Mouse (Mus musculus) CH12F3 (cell line): ENCODE measurements around the gene Atoh1.

Source experiments
- in situ Hi-C: fragments of 300-500 bp; cut with MboI; formaldehyde crosslinking; loops from 2 replicates; pipeline ENCODE4 v1.14.3; 2020; ENCODE audit warnings: low sequenced_read_pairs

The Atoh1 gene

DNA sequence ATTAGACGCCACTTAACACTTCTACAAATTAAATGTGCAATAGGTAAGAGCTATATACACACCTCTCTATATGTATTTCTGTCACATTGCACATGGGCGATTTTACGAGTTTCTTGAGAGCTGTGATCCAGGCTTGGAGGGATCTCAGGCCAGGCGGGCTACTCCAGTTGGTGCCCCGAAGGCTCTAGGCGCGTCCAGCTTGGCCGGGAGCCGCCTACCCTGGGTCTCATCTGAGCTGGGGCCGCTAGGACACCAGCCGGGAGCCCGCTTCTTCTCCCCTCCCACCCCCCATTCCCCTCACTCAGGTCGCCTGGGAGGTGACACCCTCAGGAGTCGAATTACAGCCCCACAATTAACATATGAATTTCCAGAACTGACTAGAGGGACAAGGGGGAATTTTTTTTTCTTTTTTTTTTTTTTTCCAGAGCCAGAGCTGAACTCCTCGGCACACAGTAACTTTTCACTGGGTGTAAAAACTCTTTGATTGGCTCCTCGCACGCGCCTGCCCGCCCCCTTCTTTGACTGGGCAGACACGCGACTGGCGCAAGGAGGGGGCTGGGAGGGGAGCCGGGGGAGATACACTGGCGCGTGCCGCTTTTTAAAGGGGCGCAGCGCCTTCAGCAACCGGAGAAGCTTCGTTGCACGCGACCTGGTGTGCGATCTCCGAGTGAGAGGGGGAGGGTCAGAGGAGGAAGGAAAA lies at the start of gene Atoh1:
Atoh1 (plus strand) TSS at position 627 of the 700 bp plus-strand sequence.
- in situ Hi-C loops = no loop called here

DNA sequence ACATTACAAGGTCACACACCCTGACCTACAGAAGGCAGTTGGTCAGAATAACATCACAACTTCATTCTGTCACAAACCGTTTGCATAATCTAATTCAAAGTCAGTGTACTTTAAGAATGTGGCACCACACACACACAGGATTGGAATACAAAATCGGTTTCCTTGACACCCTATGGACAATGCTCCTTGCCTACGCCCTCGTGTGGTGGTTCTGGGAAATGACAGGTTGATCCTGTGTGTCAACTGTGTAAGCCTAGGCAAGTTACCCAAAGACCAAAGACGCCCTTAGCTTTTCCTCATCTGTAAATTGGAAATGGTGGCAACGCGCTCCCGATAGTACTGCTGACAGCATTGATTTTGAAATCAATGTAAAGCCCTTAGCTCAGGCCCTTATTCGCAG lies 45.0 kb upstream of the Atoh1 start:
- in situ Hi-C loops = no loop called here

DNA sequence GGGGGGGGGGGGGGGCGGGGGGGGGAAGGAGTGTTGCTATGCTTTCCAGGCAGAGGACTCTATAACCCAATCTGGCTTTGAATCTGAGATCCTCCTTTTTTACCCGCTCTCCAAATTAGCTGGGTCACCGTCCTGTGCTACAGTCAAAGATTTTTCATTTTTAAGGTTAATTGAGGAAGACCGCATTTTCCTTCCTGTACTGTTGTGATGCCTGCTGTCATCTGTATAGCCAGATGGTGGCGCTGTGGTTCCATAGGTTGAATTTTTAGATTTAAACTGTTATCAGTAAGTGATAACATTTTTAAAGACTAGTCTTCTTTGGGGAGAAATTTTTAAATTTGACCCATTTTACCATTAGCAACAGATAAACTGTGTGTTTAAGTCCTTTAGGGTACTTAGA lies 44.0 kb upstream of the Atoh1 start:
- in situ Hi-C loops = no loop called here

DNA sequence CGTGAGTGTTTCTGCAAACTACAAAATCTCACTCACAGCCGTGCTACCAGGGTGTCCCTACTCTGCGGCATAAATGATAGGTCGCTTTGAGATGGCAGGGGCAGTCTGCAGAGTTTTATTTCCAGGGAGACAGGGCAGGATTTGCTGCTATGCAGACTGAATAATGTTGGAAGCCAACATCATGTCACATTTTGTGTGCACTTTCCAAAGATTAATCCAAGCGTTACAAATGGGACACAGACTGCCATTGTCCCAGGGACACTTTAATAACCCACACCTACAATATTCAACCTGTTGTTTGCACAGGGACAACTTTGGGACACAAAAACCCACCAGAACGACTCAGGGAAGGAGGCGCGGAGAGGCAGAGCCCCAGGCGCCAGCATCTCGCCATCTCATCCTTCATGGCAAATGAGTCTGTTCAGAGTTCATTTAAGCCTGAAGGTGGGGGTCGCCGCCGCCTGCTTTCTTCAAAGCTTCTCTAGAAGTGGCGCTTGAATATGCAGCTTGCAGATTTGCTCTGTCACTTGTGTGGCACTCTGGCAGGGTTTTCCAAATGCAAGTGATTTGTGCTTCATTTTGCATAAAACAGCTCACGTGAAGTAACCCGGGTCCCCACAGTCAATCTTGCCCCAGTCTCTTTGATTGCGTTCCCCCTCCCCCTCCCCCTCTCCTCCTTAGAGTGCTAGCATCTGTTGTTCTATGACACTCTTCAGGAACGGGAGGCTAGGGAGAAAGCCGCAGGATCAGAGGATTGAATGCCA lies 40.6 kb upstream of the Atoh1 start:
- in situ Hi-C loops = no loop called here

DNA sequence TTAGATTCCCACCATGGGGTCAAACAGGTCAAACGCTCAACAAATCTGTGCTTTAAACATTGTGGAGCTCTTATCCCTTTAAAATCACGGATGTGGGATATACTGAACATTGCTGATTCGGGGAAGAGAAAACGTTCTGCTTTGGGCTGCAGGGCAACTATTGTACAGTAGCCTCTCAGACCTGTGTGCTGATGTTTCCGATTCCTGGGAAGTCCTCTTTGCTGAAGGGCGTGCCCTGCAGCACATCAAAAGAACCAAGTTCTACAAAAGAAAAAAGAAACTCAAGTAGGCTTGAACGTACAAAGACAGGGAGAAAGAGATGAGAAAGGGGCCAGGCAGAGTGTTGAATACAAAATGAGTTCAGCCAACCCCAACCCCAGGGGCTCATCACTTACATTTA lies 34.2 kb upstream of the Atoh1 start:
- in situ Hi-C loops = no loop called here

DNA sequence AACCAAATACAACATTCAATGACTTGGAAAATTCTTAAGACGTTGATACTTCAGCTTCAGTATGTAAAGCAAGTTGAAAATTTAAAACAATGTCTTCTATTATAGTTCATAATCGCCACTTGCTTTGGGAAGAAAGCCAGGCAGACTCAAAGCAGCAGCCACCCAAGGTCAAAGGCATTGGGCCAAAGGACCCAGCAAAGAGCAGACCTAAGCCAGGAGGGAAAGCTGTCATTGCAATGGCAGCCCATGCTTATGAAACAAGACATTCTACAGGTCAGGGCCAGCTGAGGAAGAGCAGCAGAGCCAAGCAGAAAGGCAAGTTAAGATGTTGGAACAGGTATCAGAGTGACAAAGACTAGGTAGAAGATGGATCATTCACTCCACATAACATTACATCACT lies 25.3 kb upstream of the Atoh1 start:
- in situ Hi-C loops = no loop called here

DNA sequence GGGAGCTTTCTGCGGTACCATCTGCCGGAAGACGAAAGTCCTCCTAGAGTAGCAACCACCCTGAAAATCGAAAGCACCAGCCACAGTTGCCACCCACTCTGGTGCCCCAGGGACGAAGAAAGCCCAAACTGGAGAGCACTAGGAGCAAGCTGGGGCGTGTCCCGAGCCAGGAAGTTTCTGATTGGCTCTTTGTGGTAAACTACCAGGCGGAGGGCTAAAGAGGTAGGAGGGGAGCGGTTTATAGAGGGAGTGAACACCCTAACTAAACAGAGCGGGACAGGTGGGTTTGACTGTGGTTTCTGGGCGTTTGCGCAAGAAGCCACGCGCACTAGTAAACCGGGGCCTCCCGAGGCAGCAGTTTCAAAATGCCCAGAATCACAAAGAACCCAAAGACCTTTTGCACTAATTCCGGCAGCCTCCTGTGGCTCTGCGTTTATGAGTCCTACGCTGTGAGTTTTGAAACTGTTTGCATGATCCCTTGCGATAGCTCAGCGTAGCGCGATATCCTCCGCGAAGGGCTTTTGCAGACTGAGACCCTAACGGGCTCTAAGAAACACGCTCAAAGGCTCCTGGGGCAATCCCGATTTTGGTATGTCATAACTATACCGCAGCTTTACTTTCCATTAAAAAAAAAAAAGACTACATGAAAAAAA lies 1.0 kb upstream of the Atoh1 start:
- in situ Hi-C loops = no loop called here

DNA sequence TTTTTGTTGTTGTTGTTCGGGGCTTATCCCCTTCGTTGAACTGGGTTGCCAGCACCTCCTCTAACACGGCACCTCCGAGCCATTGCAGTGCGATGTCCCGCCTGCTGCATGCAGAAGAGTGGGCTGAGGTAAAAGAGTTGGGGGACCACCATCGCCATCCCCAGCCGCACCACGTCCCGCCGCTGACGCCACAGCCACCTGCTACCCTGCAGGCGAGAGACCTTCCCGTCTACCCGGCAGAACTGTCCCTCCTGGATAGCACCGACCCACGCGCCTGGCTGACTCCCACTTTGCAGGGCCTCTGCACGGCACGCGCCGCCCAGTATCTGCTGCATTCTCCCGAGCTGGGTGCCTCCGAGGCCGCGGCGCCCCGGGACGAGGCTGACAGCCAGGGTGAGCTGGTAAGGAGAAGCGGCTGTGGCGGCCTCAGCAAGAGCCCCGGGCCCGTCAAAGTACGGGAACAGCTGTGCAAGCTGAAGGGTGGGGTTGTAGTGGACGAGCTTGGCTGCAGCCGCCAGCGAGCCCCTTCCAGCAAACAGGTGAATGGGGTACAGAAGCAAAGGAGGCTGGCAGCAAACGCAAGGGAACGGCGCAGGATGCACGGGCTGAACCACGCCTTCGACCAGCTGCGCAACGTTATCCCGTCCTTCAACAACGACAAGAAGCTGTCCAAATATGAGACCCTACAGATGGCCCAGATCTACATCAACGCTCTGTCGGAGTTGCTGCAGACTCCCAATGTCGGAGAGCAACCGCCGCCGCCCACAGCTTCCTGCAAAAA lies 496 bp downstream of the Atoh1 start:
- in situ Hi-C loops = no loop called here

DNA sequence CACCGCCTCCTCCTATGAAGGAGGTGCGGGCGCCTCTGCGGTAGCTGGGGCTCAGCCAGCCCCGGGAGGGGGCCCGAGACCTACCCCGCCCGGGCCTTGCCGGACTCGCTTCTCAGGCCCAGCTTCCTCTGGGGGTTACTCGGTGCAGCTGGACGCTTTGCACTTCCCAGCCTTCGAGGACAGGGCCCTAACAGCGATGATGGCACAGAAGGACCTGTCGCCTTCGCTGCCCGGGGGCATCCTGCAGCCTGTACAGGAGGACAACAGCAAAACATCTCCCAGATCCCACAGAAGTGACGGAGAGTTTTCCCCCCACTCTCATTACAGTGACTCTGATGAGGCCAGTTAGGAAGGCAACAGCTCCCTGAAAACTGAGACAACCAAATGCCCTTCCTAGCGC lies 1.1 kb downstream of the Atoh1 start:
- in situ Hi-C loops = no loop called here

DNA sequence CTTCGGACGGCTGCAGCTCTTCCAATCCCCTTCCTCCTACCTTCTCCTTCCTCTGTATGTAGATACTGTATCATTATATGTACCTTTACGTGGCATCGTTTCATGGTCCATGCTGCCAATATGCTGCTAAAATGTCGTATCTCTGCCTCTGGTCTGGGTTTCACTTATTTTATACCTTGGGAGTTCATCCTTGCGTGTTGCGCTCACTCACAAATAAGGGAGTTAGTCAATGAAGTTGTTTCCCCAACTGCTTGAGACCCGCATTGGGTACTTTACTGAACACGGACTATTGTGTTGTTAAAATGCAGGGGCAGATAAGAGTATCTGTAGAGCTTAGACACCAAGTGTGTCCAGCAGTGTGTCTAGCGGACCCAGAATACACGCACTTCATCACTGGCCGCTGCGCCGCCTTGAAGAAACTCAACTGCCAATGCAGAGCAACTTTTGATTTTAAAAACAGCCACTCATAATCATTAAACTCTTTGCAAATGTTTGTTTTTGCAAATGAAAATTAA lies 1.6 kb downstream of the Atoh1 start:
- in situ Hi-C loops = no loop called here

DNA sequence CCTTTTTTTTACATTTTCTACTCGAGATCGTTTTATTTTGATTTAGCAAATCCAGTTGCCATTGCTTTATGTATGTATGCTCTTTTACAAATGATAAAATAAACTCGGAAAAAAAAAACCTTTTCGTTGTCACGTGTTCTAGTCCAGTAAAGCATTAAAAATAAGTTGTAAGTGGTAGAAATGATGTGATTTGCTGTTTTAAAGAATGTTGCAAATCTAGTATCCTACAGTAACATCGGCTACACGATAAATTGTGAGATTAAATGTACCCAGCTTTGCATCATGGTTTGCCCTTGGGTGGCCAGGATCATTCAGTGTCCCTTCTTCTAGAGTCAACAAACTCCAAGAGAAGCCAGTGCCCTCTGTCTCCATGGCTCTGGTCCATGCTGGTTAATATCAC lies 2.2 kb downstream of the Atoh1 start:
- in situ Hi-C loops = no loop called here

DNA sequence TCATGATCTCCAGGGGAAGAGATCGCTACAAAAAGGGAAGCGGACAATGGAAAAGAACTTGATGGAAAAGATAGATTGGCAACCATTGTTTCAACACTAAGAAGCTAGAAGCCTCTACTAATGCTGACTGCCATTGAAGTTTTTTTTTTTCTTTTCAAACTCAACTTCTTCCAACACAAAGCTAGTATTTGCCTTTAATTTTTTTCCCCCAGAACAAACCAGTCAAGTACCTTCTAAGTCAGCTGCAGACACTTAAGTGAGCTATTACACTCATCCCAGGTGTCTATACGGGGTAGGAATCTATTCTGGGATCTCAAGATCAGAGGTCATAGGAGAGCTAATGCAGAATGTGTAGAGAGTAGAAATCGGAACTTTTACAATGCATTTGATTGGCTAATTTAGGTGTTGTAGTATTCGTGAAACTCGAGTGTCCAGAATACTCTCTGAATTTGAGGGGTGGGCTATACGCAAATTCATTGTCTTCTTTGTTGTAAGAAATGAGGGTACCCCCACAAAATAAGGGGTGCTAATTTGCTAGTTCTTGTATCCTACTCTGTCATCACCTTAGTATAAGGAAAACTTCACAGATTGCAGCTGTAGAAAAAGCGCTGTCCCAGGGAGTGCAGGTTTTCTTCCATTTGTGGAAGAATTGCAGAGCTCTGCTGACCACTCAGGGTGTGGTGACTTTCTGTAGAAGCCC lies 2.8 kb downstream of the Atoh1 start:
- in situ Hi-C loops = no loop called here

DNA sequence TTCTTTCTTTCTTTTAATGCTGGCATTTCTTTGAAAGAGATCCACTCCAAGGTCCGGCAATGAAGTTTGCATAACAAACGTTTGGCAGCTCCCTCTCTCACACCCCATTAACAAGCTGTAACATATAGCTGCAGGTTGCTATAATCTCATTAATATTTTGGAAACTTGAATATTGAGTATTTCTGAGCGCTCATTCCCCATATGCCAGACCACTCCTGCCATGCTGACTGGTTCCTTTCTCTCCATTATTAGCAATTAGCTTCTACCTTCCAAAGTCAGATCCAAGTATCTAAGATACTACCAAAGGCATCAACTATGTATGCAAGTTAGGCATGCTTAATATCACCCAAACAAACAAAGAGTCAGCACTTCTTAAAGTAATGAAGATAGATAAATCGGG lies 4.4 kb downstream of the Atoh1 start:
- in situ Hi-C loops = no loop called here

DNA sequence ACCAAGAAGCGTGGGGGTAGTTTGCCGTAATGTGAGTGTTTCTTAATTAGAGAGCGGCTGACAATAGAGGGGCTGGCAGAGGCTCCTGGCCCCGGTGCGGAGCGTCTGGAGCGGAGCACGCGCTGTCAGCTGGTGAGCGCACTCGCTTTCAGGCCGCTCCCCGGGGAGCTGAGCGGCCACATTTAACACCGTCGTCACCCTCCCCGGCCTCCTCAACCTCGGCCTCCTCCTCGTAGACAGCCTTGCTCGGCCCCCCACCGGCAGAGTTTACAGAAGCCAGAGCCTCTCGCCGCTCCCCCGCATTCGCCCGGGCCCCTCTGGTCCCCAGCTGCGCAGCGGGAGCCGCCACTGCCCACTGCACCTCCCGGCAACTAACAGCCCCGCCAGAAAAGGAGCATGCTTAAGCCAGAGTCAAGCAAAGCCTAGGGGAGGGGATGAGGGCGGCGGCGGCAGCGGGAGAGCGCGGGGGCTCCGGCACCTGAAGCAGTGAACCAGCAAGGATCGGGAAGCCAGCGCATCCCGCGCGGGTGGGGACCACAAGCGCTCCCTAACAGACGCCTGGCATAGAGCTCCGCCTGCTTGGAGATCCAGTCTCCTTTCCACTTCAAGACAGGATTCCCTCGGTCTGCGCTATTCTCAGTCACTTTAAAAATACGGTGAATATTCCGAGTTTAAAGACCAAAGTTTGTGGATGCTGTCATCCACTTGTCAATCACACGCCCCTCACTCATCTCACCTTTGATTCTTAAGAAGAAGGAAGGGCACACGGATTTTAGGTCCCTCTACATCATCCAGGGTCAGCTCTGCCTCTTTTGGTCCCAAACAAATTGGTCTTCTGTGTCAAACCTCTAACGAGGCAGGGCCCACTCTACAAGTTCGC lies 5.8 kb downstream of the Atoh1 start:
- in situ Hi-C loops = no loop called here

DNA sequence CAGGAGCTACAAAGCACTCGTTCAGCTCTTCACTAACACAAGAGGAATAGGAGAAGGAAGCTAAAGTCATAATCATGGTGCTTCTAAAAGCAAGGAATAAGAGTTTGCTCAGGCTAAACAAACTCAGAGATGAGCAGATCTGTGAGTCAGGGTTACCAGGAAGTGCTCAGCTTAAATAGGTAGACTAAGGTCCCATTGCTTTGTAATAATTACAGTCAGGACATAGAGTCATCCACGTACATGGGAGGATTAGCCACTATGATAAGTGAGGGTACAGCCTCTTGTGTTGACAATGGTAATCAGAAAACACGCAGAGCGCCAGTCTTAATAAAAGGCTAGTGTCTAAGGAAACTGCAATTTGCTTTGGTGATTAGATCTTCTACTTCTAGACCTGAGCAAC lies 7.4 kb downstream of the Atoh1 start:
- in situ Hi-C loops = no loop called here

DNA sequence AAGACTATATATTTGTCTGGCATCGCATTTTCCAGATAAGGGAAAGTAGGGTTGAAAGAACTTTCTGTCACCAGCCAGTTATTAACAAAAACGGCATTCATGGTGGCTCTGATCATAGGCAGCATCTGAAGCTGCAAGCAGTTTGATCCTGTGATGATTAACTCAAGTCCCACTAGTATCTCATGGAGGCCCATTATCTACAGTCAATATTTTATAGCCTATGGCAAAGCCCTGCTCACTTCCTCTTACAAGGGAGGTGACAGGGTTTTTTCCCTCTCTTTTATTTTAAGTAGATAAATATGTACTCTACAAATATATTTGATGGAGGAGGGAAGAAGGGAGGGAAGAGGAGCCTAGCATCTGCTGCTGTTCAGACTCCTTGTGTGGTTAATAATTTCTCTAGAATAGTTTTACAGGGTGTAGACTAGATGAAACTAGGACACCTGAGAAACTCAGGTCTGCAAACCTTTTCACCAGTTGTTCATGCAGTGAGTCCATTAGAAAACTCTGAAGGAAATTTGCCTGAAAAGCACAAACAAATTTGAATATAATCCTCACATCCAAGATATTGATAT lies 14.1 kb downstream of the Atoh1 start:
- in situ Hi-C loops = no loop called here

DNA sequence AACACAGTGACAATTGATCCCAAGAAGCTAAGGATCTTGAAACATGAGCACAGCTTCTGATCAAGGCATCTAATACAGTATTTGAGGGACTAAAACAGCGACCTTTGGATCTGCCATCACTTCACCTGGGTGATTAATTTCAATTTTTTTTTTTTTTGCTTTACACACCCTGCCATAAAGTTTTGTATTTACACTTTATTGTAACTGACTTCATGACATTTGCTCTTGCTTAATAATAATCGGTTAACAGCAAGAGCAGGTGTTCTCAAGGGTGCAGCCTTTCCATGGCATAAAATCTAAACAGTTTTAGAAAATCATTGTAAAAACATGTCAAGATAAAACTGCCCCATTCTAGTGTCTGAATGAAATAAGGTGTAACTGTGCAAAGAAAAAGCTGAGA lies 25.6 kb downstream of the Atoh1 start:
- in situ Hi-C loops = no loop called here

DNA sequence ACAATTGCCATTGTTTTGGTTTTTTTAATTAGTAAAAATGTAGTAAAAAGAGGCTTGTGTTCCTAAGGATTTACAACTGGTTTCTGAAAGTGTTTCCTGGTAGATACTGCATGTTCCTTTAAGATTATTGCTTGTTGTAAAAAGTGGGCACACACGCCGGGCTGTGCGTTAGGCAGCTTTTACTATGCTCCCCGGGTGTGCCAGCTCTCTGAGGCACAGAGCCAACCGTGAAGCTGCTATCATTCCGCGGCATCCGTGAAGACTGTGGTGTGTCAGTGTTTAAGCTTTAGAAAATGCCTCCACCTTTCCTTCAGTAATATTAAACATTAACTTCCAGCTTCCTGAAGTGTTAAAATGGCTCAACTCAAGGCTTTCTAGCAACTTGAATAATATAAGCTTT lies 35.0 kb downstream of the Atoh1 start:
- in situ Hi-C loops = no loop called here

DNA sequence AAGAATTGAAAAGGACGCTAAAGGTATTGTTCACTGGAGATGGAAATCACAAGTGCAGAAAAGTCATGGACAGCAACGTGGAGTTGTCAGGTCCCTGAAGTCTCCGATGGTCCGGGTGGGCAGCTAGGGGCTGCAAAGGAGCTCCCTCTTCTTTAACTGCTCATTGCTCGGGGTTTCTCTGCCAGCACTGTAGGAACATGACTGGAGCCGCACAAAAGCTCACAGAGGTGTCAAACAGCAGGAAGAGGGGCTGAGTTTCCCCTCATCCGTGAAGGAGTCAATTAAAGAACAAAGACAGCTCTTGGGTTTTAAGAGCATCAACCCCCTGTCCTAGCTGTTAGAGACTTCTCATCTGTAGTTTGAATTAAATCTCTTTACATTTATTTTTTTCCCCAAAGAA lies 44.5 kb downstream of the Atoh1 start:
- in situ Hi-C loops = no loop called here
